Mouse (Mus musculus) urinary bladder, adult 2 months (tissue): ENCODE results near the gene AI854703. TPM values are rescaled to one million over a fixed set of nuclear protein-coding genes. Genes with fewer than 3 reads are reported as not detected.
"Not testable (repeated sequence)": the region's sequence is repeated elsewhere in the genome, so short reads cannot be mapped to it uniquely, and the experiment has no call there.

Source experiments
- DNase-seq: peaks from one replicate; pipeline ENCODE4 v3.0.0; 2022; ENCODE audit warnings: low spot score
- polyA plus RNA-seq: library from polyadenylated mRNA; depleted of rRNA; stranded (reverse); fragments of >200 nt; gene quantifications from 2 replicates; pipeline ENCODE4 v1.2.3, GENCODE M21; 2012

The AI854703 gene
- polyA plus RNA-seq, 1 experiment: 5.7 TPM

- DNase-seq: no peak
Measured at GRCm38 (mm10) chr6:48614756-48615155, 11.8 kb upstream of the AI854703 start.

GRCm38 (mm10) chr6:48620031-48620430, 6.5 kb upstream of the AI854703 start:
- DNase-seq: no peak

GRCm38 (mm10) chr6:48622186-48622843, 4.2 kb upstream of the AI854703 start:
- not testable (repeated sequence) for DNase-seq

GRCm38 (mm10) chr6:48623460-48623859, 3.1 kb upstream of the AI854703 start:
- no peak for DNase-seq

- peak; percentile 42 for DNase-seq
Measured at GRCm38 (mm10) chr6:48626984-48627383, 420 bp downstream of the AI854703 start.

- no peak for DNase-seq
Measured at GRCm38 (mm10) chr6:48627511-48627924, 954 bp downstream of the AI854703 start.

GRCm38 (mm10) chr6:48628377-48628776, 1.8 kb downstream of the AI854703 start:
- DNase-seq: no peak

GRCm38 (mm10) chr6:48628808-48629660, 2.5 kb downstream of the AI854703 start:
- no peak for DNase-seq

- no peak for DNase-seq
Measured at GRCm38 (mm10) chr6:48629661-48630034, 3.1 kb downstream of the AI854703 start.

GRCm38 (mm10) chr6:48630831-48631230, 4.3 kb downstream of the AI854703 start:
- DNase-seq: no peak

GRCm38 (mm10) chr6:48635105-48635504, 8.5 kb downstream of the AI854703 start:
- no peak for DNase-seq

GRCm38 (mm10) chr6:48636515-48636914, 10.0 kb downstream of the AI854703 start:
- DNase-seq: no peak

- DNase-seq: peak; percentile 11
Measured at GRCm38 (mm10) chr6:48637811-48638500, 11.4 kb downstream of the AI854703 start.

GRCm38 (mm10) chr6:48638553-48638952, 12.0 kb downstream of the AI854703 start:
- no peak for DNase-seq

GRCm38 (mm10) chr6:48641391-48641790, 14.8 kb downstream of the AI854703 start:
- no peak for DNase-seq

GRCm38 (mm10) chr6:48642764-48643292, 16.3 kb downstream of the AI854703 start:
- DNase-seq: no peak

GRCm38 (mm10) chr6:48645660-48646308, 19.2 kb downstream of the AI854703 start:
- DNase-seq: peak; percentile 41

GRCm38 (mm10) chr6:48646309-48646690, 19.7 kb downstream of the AI854703 start:
- no peak for DNase-seq

GRCm38 (mm10) chr6:48646995-48647394, 20.4 kb downstream of the AI854703 start, which contains the start of gene Gimap8:
Gene Gimap8, plus strand, starts transcription at chr6:48647234.
- peak; percentile 16 for DNase-seq

- no peak for DNase-seq
Measured at GRCm38 (mm10) chr6:48647611-48648010, 21.0 kb downstream of the AI854703 start.

GRCm38 (mm10) chr6:48648779-48649178, 22.2 kb downstream of the AI854703 start:
- DNase-seq: no peak

GRCm38 (mm10) chr6:48650041-48650440, 23.5 kb downstream of the AI854703 start:
- DNase-seq: no peak
